Mouse (Mus musculus) hindbrain, embryonic 16.5 days (tissue): ENCODE data around the gene Olfr1508. TPM values are rescaled to one million over a fixed set of nuclear protein-coding genes. Genes with fewer than 3 reads are reported as not detected.
"Not testable (repeated sequence)": the region's sequence is repeated elsewhere in the genome, so short reads cannot be mapped to it uniquely, and the experiment has no call there.

Source experiments
- ATAC-seq: fragments of 200-750 bp; cut with Nextera tagmentation; 2 replicates; pipeline ENCODE4 v1.8.0; 2017; ENCODE audit warnings: moderate TSS enrichment, moderate library complexity
- H3K27ac ChIP-seq: fragments of 300-500 bp; sonication (generic); 2 replicates; pipeline ENCODE4 v1.5.1; 2014; ENCODE audit warnings: low read depth, mild to moderate bottlenecking, control low read depth, low read length, moderate library complexity
- H3K27me3 ChIP-seq: fragments of 300-500 bp; sonication (generic); replicated peaks from 2 replicates; pipeline ENCODE4 v1.6.1; 2014; ENCODE audit warnings: low read length; ENCODE audit not compliant: control insufficient read depth, insufficient read depth
- H3K36me3 ChIP-seq: fragments of 300-500 bp; sonication (generic); 2 replicates; pipeline ENCODE4 v1.6.1; 2014; ENCODE audit warnings: mild to moderate bottlenecking, low read length, moderate library complexity, mixed read lengths; ENCODE audit not compliant: control insufficient read depth, insufficient read depth
- H3K4me1 ChIP-seq: fragments of 300-500 bp; sonication (generic); 2 replicates; pipeline ENCODE4 v1.6.1; 2014; ENCODE audit warnings: low read depth, low read length; ENCODE audit not compliant: control insufficient read depth, insufficient read depth
- H3K4me2 ChIP-seq: fragments of 300-500 bp; sonication (generic); 2 replicates; pipeline ENCODE4 v1.6.1; 2014; ENCODE audit warnings: mild to moderate bottlenecking, low read length, control low read depth, moderate library complexity
- H3K4me3 ChIP-seq: fragments of 300-500 bp; sonication (generic); 2 replicates; pipeline ENCODE4 v1.5.1; 2014; ENCODE audit warnings: mild to moderate bottlenecking, low read length, control low read depth, moderate library complexity
- H3K9ac ChIP-seq: fragments of 300-500 bp; sonication (generic); 2 replicates; pipeline ENCODE4 v1.6.1; 2014; ENCODE audit warnings: low read depth, mild to moderate bottlenecking, control low read depth, low read length, moderate library complexity
- H3K9me3 ChIP-seq: fragments of 300-500 bp; sonication (generic); 2 replicates; pipeline ENCODE4 v1.6.1; 2014; ENCODE audit warnings: mild to moderate bottlenecking, low read length, moderate library complexity; ENCODE audit not compliant: control insufficient read depth
- WGBS: fragments of 180-500 bp; shearing (Covaris S2); extraction: QIAGEN DNeasy Blood & Tissue Kit; methylation state at CpG from one replicate; pipeline ENCODE4 v1.1.7; 2014; 5-methylcytosine and 5-hydroxymethylcytosine counted together
- polyA plus RNA-seq: library from polyadenylated mRNA; unstranded; fragments of >200 nt; fragmentation: Nextera tagmentation; extraction: Ambion mirVana; gene quantifications from 2 replicates; pipeline ENCODE4 v1.2.1, GENCODE M21; 2015

The Olfr1508 gene
- polyA plus RNA-seq: not detected in 2 replicates

DNA sequence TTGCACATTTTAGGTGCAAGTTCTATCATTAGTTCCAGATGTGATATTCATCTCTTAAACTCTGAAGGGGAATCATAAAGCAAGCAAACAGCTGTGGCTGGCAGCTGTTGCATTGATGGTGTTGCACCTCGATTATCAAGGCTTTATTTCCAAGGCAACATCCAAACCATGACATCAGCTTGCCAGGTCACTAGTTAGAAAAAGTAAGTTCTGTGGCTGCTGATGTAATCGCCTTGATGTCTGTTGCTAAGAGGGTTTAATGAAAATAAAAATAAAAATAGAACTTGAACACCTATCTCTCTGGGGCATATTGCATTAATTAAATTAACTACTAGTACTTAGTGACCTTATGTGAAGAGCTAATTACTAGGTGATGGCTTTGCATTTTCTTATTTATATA is at the start of gene Olfr1508:
Gene Olfr1508, minus strand, starts transcription at position 101 of the 400 bp plus-strand sequence.
- Histone ChIP-seq H3K4me1 (no peaks in the 10 kb centered on the region), H3K4me2 (no peak within 1 kb of the TSS), H3K36me3 (no peaks in the 10 kb centered on the region), H3K9ac (no peak within 1 kb of the TSS), H3K27me3 (no peaks in the 10 kb centered on the region), H3K27ac (no peak within 1 kb of the TSS), H3K4me3 (no peak within 1 kb of the TSS), H3K9me3 (no peaks in the 10 kb centered on the region)
- ATAC-seq: no peak
- WGBS: 73% methylated on average over 2 of the region's 2 CpGs

GRCm38 (mm10) chr14:52495516-52495915 is 28.2 kb upstream of the Olfr1508 start, which contains the start of gene Olfr1507:
Gene Olfr1507, minus strand, starts transcription at chr14:52495749.
- H3K9ac ChIP-seq: no peak within 1 kb of the TSS
- no peaks in the 10 kb centered on the region for H3K27me3 ChIP-seq
- no peak within 1 kb of the TSS for H3K4me3 ChIP-seq
- no peak within 1 kb of the TSS for H3K27ac ChIP-seq
- no peak for ATAC-seq
- WGBS: 89% methylated on average over 4 of the region's 4 CpGs
- no peak within 1 kb of the TSS for H3K4me2 ChIP-seq
- no peaks in the 10 kb centered on the region for H3K4me1 ChIP-seq
- H3K9me3 ChIP-seq: no peaks in the 10 kb centered on the region
- H3K36me3 ChIP-seq: no peaks in the 10 kb centered on the region

DNA sequence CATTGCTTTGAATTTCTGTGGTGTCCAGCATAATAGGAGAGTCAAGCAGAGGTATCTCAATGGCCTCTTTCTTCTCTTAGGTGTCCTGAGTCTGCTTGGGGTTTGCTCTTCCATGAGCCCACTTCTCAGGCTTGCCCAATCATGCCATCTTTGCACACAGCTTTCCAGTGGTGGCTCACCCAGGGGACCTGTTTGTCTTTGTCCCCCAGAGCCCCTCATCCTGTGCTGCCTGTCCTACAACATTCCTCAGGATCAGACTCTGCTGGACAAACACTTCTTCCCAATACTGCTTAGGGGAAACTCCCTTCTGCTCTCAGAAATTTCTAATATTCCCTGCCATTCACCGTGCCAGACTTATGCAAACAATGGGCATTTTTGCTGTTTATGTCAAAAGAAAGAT is 1.6 kb downstream of the Olfr1508 start:
- WGBS: 98% methylated on average over 1 of the region's 1 CpGs

DNA sequence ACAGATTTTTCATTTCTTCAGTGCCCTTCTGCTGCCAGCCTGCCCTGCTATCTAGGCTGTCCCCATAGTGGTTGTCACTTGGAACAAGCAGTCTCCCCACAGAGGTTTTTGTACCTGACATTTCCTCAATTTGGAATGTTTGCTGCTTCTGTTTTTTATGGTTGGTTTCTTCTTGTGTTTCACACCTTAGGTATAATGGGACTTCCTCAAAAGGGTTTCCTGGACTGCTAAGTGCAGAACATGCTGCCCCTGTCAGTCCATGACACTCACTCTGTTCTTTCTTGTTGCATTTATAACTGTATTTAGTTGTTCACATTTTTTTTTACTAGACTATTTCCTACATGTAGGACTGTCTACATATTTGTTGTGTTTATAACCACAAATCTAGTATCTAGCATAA is 5.4 kb downstream of the Olfr1508 start:
- no peaks in the 10 kb centered on the region for H3K4me1 ChIP-seq
- no peak overlapping the region for H3K27ac ChIP-seq
- no peak for ATAC-seq
- H3K9me3 ChIP-seq: no peaks in the 10 kb centered on the region
- no peak overlapping the region for H3K9ac ChIP-seq
- H3K4me2 ChIP-seq: no peak overlapping the region
- no peaks in the 10 kb centered on the region for H3K36me3 ChIP-seq
- no peaks in the 10 kb centered on the region for H3K27me3 ChIP-seq
- H3K4me3 ChIP-seq: no peak overlapping the region

More for the DNA sequence above, 1.6 kb downstream of the Olfr1508 start:
- no peak overlapping the region for H3K4me3 ChIP-seq
- no peak overlapping the region for H3K4me2 ChIP-seq
- H3K36me3 ChIP-seq: no peaks in the 10 kb centered on the region
- ATAC-seq: no peak
- H3K9me3 ChIP-seq: no peaks in the 10 kb centered on the region
- no peak overlapping the region for H3K27ac ChIP-seq
- H3K27me3 ChIP-seq: no peaks in the 10 kb centered on the region
- no peak overlapping the region for H3K9ac ChIP-seq
- H3K4me1 ChIP-seq: no peaks in the 10 kb centered on the region

DNA sequence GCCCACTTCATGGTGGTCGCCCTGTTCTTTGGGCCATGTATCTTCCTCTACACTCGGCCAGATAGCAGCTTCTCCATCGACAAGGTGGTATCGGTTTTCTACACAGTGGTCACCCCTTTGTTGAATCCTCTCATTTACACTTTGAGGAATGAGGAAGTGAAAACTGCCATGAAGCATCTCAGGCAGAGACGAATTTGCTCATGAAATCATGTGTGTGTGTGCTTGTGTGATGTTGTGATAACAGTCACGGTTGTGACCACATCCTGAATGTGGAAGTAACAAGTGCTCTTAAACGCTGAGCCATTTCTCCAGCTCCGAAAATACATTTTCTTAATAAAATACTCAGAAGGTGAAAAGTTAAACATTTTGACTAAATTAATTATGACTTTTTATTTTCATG is 16.2 kb downstream of the Olfr1508 start:
- no peaks in the 10 kb centered on the region for H3K27me3 ChIP-seq
- H3K9me3 ChIP-seq: no peaks in the 10 kb centered on the region
- H3K9ac ChIP-seq: no peak overlapping the region
- H3K36me3 ChIP-seq: no peaks in the 10 kb centered on the region
- no peak overlapping the region for H3K4me2 ChIP-seq
- no peak overlapping the region for H3K27ac ChIP-seq
- 91% methylated on average over 8 of the region's 8 CpGs for WGBS
- ATAC-seq: no peak
- no peaks in the 10 kb centered on the region for H3K4me1 ChIP-seq
- H3K4me3 ChIP-seq: no peak overlapping the region

DNA sequence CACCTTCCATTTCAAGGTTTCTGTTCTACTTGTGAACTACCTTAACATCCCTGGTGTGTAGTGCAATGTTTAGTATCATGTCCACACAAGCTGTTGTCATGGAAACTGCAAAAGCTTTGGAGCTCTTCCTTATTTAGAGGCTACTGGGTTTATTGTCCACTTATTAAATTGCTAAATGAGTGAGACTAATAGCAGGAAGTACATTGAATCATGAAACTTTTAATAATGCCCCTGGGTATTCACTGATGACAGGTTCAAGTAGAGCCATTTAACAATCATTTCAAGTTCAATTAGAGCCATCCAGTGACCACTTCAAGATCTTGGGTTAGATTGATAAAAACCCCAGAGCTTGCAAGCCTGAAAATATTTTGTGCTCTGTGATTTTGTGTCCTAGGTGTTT is 24.6 kb downstream of the Olfr1508 start, which contains the start of gene Olfr1509:
Gene Olfr1509, plus strand, starts transcription at position 301 of the 400 bp plus-strand sequence.
- Histone ChIP-seq H3K27me3 (no peaks in the 10 kb centered on the region), H3K4me3 (no peak within 1 kb of the TSS)

GRCm38 (mm10) chr14:52427686-52428085 is 39.6 kb downstream of the Olfr1508 start:
- Histone ChIP-seq H3K4me3 (no peak overlapping the region), H3K4me2 (no peak overlapping the region), H3K9ac (no peak overlapping the region), H3K4me1 (no peaks in the 10 kb centered on the region), H3K9me3 (no peaks in the 10 kb centered on the region), H3K27ac (no peak overlapping the region), H3K36me3 (no peaks in the 10 kb centered on the region), H3K27me3 (no peaks in the 10 kb centered on the region)
- ATAC-seq: no peak
- WGBS: 88% methylated on average over 1 of the region's 1 CpGs

More for the DNA sequence above, 24.6 kb downstream of the Olfr1508 start, which contains the start of gene Olfr1509:
- no peak within 1 kb of the TSS for H3K9ac ChIP-seq
- no peak within 1 kb of the TSS for H3K27ac ChIP-seq
- H3K4me2 ChIP-seq: no peak within 1 kb of the TSS
- no peaks in the 10 kb centered on the region for H3K9me3 ChIP-seq
- H3K36me3 ChIP-seq: no peaks in the 10 kb centered on the region
- ATAC-seq: no peak
- no peaks in the 10 kb centered on the region for H3K4me1 ChIP-seq

DNA sequence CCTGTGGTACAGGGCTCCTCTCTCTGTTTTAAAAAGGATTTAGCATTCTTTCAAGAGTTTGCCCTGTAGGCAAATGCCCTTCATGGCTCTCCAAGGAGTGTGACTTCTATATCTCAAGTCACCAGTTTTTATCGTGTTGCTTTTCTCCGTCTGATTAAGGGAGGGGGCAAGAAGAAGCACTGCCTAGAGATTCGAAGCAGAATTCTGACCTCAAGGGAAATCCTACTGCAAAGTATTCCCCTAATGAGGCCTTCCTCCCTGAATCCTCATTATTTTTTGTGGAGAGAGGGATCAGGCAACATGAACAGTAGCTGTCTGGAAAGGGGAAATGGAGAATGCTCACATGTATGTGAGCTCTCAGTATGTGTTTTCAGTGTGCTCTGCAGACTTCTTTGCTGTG is 53.0 kb downstream of the Olfr1508 start, which contains the start of gene Olfr1510:
Gene Olfr1510, minus strand, starts transcription at position 101 of the 400 bp plus-strand sequence.
- Histone ChIP-seq H3K27ac (no peak within 1 kb of the TSS), H3K4me1 (no peaks in the 10 kb centered on the region), H3K9ac (no peak within 1 kb of the TSS), H3K9me3 (no peaks in the 10 kb centered on the region), H3K4me3 (no peak within 1 kb of the TSS), H3K4me2 (no peak within 1 kb of the TSS), H3K27me3 (no peaks in the 10 kb centered on the region), H3K36me3 (no peaks in the 10 kb centered on the region)
- 92% methylated on average over 3 of the region's 3 CpGs for WGBS
- ATAC-seq: no peak

DNA sequence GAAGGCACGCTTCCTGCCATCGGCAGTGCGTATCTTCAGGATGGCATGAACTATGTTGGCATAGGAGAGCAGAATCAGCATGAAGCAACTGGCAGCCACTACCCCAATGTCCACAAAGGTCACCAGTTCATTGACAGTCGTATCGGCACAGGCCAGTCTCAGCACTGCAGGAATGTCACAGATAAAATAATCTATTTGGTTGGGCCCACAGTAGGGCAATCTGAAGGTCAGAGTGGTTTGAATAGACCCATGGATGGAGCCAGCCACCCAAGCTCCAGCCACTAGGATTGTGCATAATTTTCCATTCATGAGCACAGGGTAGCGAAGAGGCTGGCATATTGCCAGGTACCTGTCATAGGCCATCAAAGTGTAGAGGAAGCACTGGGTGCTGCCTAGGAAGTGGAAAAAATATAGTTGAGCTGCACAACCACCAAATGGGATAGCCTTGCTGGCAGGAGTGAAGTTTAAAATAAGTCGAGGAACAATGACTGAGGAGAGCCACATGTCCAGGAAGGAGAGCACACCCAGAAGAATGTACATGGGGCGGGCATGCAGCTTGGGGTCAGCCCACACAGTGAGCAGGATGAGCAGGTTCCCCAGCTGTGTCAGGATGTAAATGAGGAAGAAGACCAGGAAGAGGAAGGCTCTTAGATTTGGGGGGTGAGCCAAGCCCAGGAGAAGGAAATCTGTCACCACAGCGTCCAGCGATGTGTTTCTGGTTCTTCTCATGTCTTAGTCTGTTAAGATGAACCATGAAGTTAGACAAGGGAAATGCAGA is 57.0 kb downstream of the Olfr1508 start:
- not testable (repeated sequence) for H3K9ac ChIP-seq, H3K4me1 ChIP-seq, H3K4me3 ChIP-seq, H3K9me3 ChIP-seq, H3K27ac ChIP-seq, H3K4me2 ChIP-seq, H3K36me3 ChIP-seq, H3K27me3 ChIP-seq, ATAC-seq
- WGBS: 85% methylated on average over 7 of the region's 10 CpGs
